Mouse (Mus musculus) skeletal muscle tissue, postnatal 0 days (tissue): Measurements from ENCODE around the gene Tmem86a. TPM values are rescaled to one million over a fixed set of nuclear protein-coding genes. Genes with fewer than 3 reads are reported as not detected.

ENCODE experiments used
- microRNA-seq, 2 experiments: library from miRNA; unstranded; fragments of <30 nt; microRNA quantifications; one replicate each; pipeline ENCODE4; 2016
- polyA plus RNA-seq: library from polyadenylated mRNA; unstranded; fragments of >200 nt; fragmentation: Nextera tagmentation; extraction: Ambion mirVana; gene quantifications from 2 replicates; pipeline ENCODE4 v1.2.1, GENCODE M21; 2015

Gene Tmem86a
- polyA plus RNA-seq: 14.3 and 24.7 TPM in 2 replicates

GRCm38 (mm10) chr7:47050366-47050765 lies at the start of gene Tmem86a:
Gene Tmem86a (plus strand): TSS chr7:47050601.

GRCm38 (mm10) chr7:47008168-47008993 lies 42.0 kb upstream of the Tmem86a start, which contains the start of gene Spty2d1:
Gene Spty2d1 (minus strand): TSS chr7:47008411.

Small RNA genes within 50 kb of the gene (microRNA-seq; reads per million reads assigned to microRNA genes)
- 0 reads per million in 2 experiments for gene Mir7056

Other genes with a start within 250 kb of the Tmem86a start
- 2,894 and 2,904 TPM in 2 replicates for gene Ldha, start 209.1 kb upstream of the Tmem86a start, polyA plus RNA-seq
- gene Ldhc, start 189.4 kb upstream of the Tmem86a start, polyA plus RNA-seq: not detected in 2 replicates
- gene Tsg101, start 130.6 kb upstream of the Tmem86a start, polyA plus RNA-seq: 125 and 132 TPM in 2 replicates
- 3.9 and 4.4 TPM in 2 replicates for gene Uevld, start 92.1 kb upstream of the Tmem86a start, polyA plus RNA-seq
- not detected in 2 replicates for gene Gm9999, start 67.0 kb upstream of the Tmem86a start, polyA plus RNA-seq
- 12.2 and 12.5 TPM in 2 replicates for gene Spty2d1, start 42.2 kb upstream of the Tmem86a start, polyA plus RNA-seq
- not detected in 2 replicates for gene Ptpn5, start 83.1 kb downstream of the Tmem86a start, polyA plus RNA-seq
- gene Mrgpra6, start 154.3 kb downstream of the Tmem86a start, polyA plus RNA-seq: not detected in 2 replicates
- gene Mrgpra9, start 202.2 kb downstream of the Tmem86a start, polyA plus RNA-seq: not detected in 2 replicates